Comparison of ENCODE assay signal across 8 mouse cellular contexts in the genomic region with DNA sequence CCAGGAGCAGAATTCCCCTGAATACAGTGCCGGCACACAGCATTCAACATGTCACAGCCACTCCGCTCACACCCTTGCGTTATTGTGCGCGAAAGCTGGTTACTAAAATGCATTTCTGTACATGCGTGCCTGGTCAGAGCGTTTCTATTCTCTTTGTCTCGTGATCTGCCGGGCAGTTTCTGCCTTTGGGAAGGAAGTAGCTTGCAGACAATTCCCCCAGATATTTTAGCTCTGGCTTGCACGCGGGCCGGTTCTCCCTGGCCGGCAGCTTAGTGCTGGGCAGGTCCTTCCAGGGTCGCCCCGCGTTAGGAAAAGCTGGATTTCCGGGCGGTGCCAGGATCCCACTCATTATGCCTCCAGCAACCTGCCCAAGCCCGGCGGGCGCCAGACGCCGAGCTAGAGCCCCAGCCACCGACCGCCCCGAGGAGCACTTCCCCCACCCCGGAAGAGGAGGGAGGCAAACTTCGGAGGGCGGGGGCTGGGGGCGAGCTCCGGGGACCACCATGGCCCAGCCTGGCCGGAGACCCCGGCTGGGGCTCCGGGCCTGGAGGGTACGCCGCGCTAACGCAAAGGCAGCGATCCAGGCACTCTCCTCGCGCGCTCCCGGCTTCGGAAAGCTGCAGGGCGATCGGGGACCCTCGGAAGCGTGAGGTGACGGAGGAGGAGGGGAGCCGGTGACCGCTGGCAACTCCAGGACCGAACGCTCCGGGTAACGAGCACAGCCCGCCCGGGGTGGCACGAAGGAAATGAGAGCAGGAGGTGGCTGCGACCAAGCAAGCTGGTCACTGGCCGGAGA. TPM values are rescaled to one million over a fixed set of nuclear protein-coding genes. Genes with fewer than 3 reads are reported as not detected.
A peak's percentile ranks its signal among the peaks of the same experiment; 100 is the strongest.
DNase-seq lines count a peak whose midpoint lies in the region; ATAC-seq and TF ChIP-seq lines count a peak whose summit lies in the region.

No protein-coding gene starts in this region.

- H3K4me2 ChIP-seq in embryonic facial prominence, embryonic 11.5 days (ENCODE audit: low read depth, low read length): peak overlapping the region; percentile 87
- H3K4me2 ChIP-seq in heart, embryonic 12.5 days: peak overlapping the region; percentile 81
- peak overlapping the region; percentile 74 for H3K4me2 ChIP-seq in lung, postnatal 0 days (replicated peaks; ENCODE audit: low read depth, low read length)

- H3K4me1 ChIP-seq in embryonic facial prominence, embryonic 11.5 days (ENCODE audit: control insufficient read depth, insufficient read depth, low read length): no peaks in the 10 kb centered on the region
- H3K4me1 ChIP-seq in heart, embryonic 12.5 days (replicated peaks): peaks cover 32% of the 10 kb centered on the region
- peaks cover 23% of the 10 kb centered on the region for H3K4me1 ChIP-seq in lung, postnatal 0 days (ENCODE audit: insufficient read depth, low read depth, low read length)

- peak overlapping the region; percentile 71 for H3K9ac ChIP-seq in embryonic facial prominence, embryonic 11.5 days (replicated peaks; ENCODE audit: low read length)
- peak overlapping the region; percentile 89 for H3K9ac ChIP-seq in heart, embryonic 12.5 days
- peak overlapping the region; percentile 98 for H3K9ac ChIP-seq in lung, postnatal 0 days (replicated peaks; ENCODE audit: low read depth)

- no peaks in the 10 kb centered on the region for H3K9me3 ChIP-seq in embryonic facial prominence, embryonic 11.5 days (replicated peaks; ENCODE audit: control insufficient read depth, low read length)
- H3K9me3 ChIP-seq in heart, embryonic 12.5 days (replicated peaks): no peaks in the 10 kb centered on the region
- no peaks in the 10 kb centered on the region for H3K9me3 ChIP-seq in lung, postnatal 0 days (ENCODE audit: low read length)

- H3K27me3 ChIP-seq in embryonic facial prominence, embryonic 11.5 days (ENCODE audit: control insufficient read depth, insufficient read depth, low read length): no peaks in the 10 kb centered on the region
- no peaks in the 10 kb centered on the region for H3K27me3 ChIP-seq in heart, embryonic 12.5 days (replicated peaks)
- no peaks in the 10 kb centered on the region for H3K27me3 ChIP-seq in lung, postnatal 0 days (replicated peaks; ENCODE audit: insufficient read depth, low read length)

- H3K27ac ChIP-seq in embryonic facial prominence, embryonic 11.5 days (replicated peaks; ENCODE audit: low read depth, low read length): peak overlapping the region; percentile 89
- H3K27ac ChIP-seq in heart, embryonic 12.5 days (ENCODE audit: poor library complexity, severe bottlenecking): peak overlapping the region; percentile 93
- peak overlapping the region; percentile 96 for H3K27ac ChIP-seq in lung, postnatal 0 days (ENCODE audit: low read length)

- ATAC-seq in CD4-positive, CD25-positive, alpha-beta regulatory T cell, adult 4 months: peak; percentile 25
- ATAC-seq in embryonic facial prominence, embryonic 11.5 days (replicated peaks; ENCODE audit: insufficient number of reproducible peaks, low FRiP score, low TSS enrichment, low read depth): peak; percentile 51
- ATAC-seq in heart, embryonic 12.5 days (ENCODE audit: insufficient number of reproducible peaks, low FRiP score): peak; percentile 38
- ATAC-seq in lung, postnatal 0 days: peak; percentile 8

- TF ChIP-seq CTCF in lung, postnatal 0 days (IDR thresholded peaks at IDR 0.05): no peak

- peak overlapping the region; percentile 69 for H3K4me3 ChIP-seq in embryonic facial prominence, embryonic 11.5 days (ENCODE audit: low read depth, low read length)
- H3K4me3 ChIP-seq in heart, embryonic 12.5 days: peak overlapping the region; percentile 77
- peak overlapping the region; percentile 92 for H3K4me3 ChIP-seq in lung, postnatal 0 days (ENCODE audit: low read depth, low read length)

- DNase-seq in adrenal gland, adult 18-20 months (ENCODE audit: low spot score in 2 of 2): peak; percentile 49 to 52
- DNase-seq in embryonic facial prominence, embryonic 11.5 days (ENCODE audit: low spot score): peak; percentile 55
- DNase-seq in kidney, postnatal 10 days: peak; percentile 77
- DNase-seq in lung, postnatal 0 days (ENCODE audit: low spot score): peak; percentile 62
- DNase-seq in retina, postnatal 1 day: peak; percentile 74
- DNase-seq in urinary bladder, postnatal 14 days (ENCODE audit: low spot score): peak; percentile 53

- under 1% methylated on average over 60 of the region's 60 CpGs for WGBS in embryonic facial prominence, embryonic 11.5 days
- WGBS in heart, embryonic 12.5 days: under 1% methylated on average over 60 of the region's 60 CpGs
- 2% methylated on average over 60 of the region's 60 CpGs for WGBS in lung, postnatal 0 days

- no peaks in the 10 kb centered on the region for H3K36me3 ChIP-seq in embryonic facial prominence, embryonic 11.5 days (replicated peaks; ENCODE audit: control insufficient read depth, insufficient read depth, low read depth, low read length)
- 0 out of 2 replicates have a peak, but pooled peaks cover 3% of the 10 kb centered on the region for H3K36me3 ChIP-seq in heart, embryonic 12.5 days
- no peaks in the 10 kb centered on the region for H3K36me3 ChIP-seq in lung, postnatal 0 days (ENCODE audit: insufficient read depth, low read length)

- TF ChIP-seq EP300 in lung, postnatal 0 days (IDR thresholded peaks at IDR 0.05): no peak

RNA-seq across cellular contexts. Expression of gene Pik3r1, which starts 0.8 kb away (rescaled TPM):
- 100 to 1,000 TPM in 1 of 2 experiments, 10 to 100 TPM in 1; 83.2 to 105 TPM for polyA plus RNA-seq in CD4-positive, CD25-positive, alpha-beta regulatory T cell, adult 4 months (2017; shearing (Covaris generic))
- total RNA-seq in adrenal gland, adult 18-20 months (2021): 10 to 100 TPM; 58.8 to 93.1 TPM
- polyA plus RNA-seq in embryonic facial prominence, embryonic 11.5 days (2014; fragmentation: Nextera tagmentation; extraction: Ambion mirVana): 17.0 and 20.6 TPM in 2 replicates
- polyA plus RNA-seq in heart, embryonic 12.5 days (2016; fragmentation: Nextera tagmentation; extraction: Ambion mirVana): 14.8 and 18.1 TPM in 2 replicates
- 26.3 and 28.1 TPM in 2 replicates for polyA plus RNA-seq in lung, postnatal 0 days (2015; fragmentation: Nextera tagmentation; extraction: Ambion mirVana)

Comparison
In these comparisons a context has a peak if more than half of its experiments do, and no peak if none do; other contexts are left out.
1. Peak in every context shown above with its lines: DNase-seq, ATAC-seq, H3K4me3 ChIP-seq and H3K27ac ChIP-seq.